Mouse (Mus musculus): ENCODE results near the gene Pcyt1a. TPM values are rescaled to one million over a fixed set of nuclear protein-coding genes. Genes with fewer than 3 reads are reported as not detected.

The Pcyt1a gene
- 28.1 TPM for total RNA-seq (2023)

GRCm38 (mm10) chr16:32430474-32431046 lies at the start of gene Pcyt1a:
Gene Pcyt1a (plus strand): TSS chr16:32430921.

DNA sequence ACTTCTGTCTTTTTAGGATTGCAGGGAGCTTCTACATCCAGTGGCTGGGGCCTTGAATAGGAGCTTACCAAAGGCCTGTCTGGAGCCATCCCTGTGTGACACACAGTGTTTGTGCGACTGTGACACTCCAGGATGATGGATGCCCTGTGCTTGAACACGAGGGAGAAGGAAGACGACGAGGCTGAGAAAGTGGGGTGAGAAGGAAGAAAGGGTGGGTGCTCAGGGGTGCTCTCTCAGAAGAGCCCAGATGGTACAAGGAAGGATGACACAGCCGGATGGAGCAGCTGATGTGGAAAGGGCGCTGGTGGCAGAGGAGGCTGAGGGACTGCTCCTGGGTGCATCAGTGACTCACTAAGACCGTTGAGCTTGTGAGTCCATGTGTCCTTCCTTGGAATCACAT lies 30.5 kb upstream of the Pcyt1a start, which contains the start of gene Tm4sf19:
Gene Tm4sf19 (plus strand): TSS at position 240 of the 400 bp plus-strand sequence.

DNA sequence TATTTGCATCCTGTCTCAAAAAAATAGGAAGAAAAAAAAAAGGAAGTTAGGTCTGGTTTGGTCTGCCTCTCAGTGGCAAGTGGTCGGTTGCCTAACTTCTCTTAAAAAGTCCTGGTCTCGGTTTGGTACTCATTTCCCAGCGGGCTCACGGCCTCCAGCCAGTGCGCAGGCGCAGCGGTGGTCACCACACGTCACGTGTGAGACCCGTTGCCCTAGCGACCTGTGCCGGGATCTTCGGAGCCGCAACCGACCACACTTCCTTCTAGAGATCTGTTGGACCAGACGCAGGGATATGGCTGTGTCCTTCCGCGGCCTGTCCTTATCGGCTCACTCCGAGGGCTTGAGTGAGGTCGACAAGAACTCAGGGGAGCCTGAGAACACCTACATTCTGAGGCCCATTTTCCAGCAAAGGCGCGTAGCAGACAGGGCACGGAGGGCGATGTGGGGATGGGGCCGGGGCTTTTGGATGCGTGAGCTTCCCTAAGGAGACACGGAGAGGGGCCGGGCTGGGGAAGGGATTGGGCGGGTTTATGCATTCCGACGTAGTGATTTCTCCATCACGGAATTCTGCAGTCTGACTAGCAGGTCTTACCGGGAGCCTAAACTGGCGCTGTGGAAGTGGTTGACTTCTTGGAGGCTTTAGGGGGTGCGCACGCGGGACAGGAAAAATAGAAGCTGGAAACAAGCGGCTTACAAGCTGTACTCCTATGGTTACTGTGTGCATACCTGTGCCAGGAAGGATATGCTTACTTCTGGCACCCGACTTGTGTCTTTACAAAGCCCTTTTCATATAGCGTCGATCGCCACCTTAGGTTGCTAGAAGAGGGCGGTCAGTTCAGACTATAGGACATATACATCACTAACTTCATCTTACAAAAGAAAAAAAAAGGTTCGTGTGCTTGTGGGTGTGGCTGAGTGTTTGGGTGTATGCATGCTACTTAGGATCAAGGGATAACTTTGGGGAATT lies 10.9 kb upstream of the Pcyt1a start, which contains the start of gene Tctex1d2:
Gene Tctex1d2 (plus strand): TSS at position 186 of the 967 bp plus-strand sequence.

DNA sequence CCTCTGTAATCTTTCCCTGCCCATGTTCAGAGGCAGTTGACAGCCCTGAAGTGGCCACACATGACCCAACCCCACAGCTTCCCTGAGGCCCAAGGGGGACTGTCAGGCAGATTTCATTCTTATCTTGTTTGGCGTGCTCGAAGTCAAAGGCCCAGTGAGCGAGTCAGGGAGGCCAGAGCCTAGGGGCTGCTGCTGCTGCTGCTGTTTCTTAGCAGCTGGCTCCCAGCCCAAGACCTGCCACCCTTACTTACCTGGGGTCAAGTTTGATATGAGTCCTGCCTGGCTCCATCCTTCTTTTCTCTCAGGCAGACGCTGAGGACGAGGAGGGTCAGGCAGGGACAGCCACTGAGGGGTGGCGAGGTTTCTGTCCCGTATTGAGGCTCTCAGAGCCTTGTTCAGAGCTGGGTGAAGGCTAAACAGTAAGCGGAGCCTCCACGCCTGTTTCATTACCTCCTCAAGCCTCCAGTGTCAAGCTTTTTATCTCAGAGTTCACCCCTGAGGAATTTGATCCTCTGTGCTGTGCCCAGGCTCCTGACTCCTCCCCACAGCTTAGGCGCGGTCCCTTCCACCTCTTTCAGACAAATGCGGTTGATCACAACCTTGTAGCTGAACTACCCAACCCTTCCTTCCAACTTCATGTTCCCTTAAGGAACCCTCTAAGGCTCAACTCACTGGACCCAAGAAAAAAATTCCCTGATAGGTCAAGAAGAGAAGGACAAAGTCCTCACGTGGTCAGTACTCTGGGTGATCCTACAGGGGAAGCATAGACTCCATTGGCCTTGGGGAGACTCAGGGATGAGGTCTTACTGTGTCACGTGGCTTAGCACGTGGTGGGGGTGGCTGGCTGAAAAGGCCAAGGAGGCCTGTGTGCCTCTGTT lies 56.8 kb downstream of the Pcyt1a start, which contains the start of gene Slc51a:
Gene Slc51a (minus strand): TSS at position 646 of the 878 bp plus-strand sequence.

DNA sequence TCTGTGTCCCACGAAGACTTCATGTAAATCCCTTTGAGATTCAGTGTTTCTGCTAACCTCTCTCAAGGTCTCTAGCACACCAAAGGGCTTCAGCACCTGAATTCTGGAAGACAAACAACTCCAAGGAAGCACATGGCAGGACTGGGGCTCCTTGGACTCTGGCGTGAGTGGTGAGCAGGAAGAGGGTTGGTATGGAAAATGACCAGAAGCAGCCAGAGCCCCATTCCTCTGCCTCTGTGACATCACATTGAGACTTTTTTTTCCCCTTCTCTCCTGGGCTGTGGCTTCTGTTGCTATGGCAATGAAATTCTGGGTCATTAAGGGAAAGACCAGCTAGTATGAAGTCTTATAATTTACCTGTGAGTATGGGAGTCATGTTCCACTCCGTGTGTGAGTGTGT lies 65.2 kb downstream of the Pcyt1a start, which contains the start of gene Zdhhc19:
Gene Zdhhc19 (plus strand): TSS at position 301 of the 400 bp plus-strand sequence.

Other genes with a start within 250 kb of the Pcyt1a start
- gene Fbxo45, start 183.8 kb upstream of the Pcyt1a start, total RNA-seq (2023), result 7.0 TPM
- 9.8 TPM for gene Wdr53, start 183.7 kb upstream of the Pcyt1a start, total RNA-seq (2023)
- gene Smco1, start 159.5 kb upstream of the Pcyt1a start, total RNA-seq (2023), result 1.1 TPM
- gene Rnf168, start 153.5 kb upstream of the Pcyt1a start, total RNA-seq (2023), result 17.2 TPM
- gene Ubxn7, start 98.7 kb upstream of the Pcyt1a start, total RNA-seq (2023), result 71.7 TPM
- gene Tm4sf19, start 30.4 kb upstream of the Pcyt1a start, total RNA-seq (2023), result not detected
- 2.1 TPM for gene Tctex1d2, start 11.2 kb upstream of the Pcyt1a start, total RNA-seq (2023)
- gene Slc51a, start 57.0 kb downstream of the Pcyt1a start, total RNA-seq (2023), result not detected
- gene Zdhhc19, start 65.3 kb downstream of the Pcyt1a start, total RNA-seq (2023), result not detected
- gene Tfrc, start 178.0 kb downstream of the Pcyt1a start, total RNA-seq (2023), result 82.9 TPM
- gene Tnk2, start 213.0 kb downstream of the Pcyt1a start, total RNA-seq (2023), result 42.7 TPM

Data from CD8-positive naive resting alpha-beta T cell, adult 57 days (primary cell).